Mouse (Mus musculus) B cell, adult 2 months (primary cell): ENCODE results near the gene S100a5.

Experiments used
- DNase-seq, 2 experiments: peaks; one replicate each; pipeline ENCODE4 v3.0.0; 2022

Gene S100a5

GRCm38 (mm10) chr3:90608223-90608622, at the start of gene S100a5:
S100a5 (plus strand) TSS chr3:90608523.
- no peak for DNase-seq

DNA sequence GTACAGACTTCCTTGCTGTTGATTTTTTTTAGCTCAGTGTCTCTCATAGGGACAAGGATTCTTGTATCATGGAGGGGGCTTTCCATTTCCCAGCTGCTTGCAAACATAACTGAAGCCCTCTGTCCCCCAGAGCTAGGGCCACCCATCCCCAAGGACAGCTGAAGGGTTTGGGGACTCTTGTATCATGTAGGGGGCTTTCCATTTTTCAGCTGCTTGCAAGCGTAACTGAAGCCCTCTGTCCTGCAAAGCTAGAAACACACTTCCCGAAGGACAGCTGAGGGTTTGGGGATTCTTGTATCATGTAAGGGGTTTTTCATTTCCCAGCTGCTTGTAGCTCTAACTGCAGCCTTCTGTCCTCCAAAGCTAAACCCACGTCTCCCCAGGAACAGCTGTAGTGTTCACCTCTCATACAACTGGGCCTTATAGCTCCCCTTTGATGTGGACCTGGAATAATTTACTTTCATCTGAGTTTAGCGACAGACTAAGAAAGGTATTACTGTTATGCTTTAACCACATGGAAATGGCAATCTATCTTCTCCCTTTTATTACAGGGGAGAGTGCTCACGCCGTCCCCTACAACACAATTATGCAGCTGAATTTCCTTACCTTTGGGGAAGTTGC, 48.2 kb upstream of the S100a5 start, which contains the start of gene S100a3:
TSS of gene S100a3 (plus strand) at position 571 of the 621 bp plus-strand sequence.
- no peak for DNase-seq

DNA sequence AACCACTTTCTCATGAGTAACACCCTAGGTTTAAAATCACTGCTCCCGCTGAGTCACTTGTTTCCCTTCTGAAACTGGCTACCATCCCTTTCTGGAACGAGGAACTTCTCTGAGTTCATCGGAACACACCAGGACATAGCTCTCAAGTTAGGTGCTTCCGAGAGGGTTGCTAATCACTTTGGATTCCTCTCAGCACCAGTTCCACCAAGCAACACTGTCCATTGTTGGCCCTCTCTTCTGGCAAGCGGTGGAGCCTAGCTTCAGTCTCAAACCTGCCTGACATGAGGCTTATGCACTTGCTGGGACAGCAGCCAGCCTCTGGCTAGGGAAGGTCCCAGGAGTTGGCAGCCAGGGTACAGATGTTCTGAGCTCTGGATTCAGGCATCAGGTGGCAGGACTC, 33.6 kb upstream of the S100a5 start:
- DNase-seq = no peak

GRCm38 (mm10) chr3:90575320-90575719, 33.0 kb upstream of the S100a5 start:
- no peak for DNase-seq

DNA sequence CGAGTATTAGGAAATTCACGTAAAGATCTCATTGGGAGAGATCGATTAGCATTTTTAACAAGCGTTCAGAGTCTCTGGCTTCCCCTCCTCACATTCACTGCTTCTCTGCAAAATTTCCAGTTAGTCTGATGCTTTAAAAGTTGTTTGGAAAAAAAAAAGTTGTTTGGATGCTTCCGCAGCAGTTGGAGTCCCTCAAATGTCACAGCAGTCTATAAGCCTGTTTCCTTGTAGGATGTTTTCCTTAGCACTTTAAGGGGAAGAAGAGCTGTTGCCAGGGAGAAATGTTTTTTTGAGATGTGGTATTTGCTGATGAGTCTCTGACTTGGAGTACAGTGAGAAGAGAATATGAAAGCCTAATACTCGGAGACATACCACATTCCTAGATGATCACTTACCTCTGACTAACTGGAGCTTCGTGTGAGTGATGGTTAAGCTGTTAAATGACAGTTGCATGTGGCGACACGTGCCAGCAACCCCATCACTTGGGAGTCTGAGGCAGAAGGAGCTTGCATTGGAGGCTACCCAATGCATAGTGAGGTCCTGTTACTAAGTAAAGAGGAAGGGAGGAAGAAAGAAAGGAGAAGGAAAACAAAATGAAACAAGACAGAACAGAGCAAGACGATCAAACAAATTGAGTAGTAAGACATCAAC, 31.8 kb upstream of the S100a5 start:
- DNase-seq = no peak

DNA sequence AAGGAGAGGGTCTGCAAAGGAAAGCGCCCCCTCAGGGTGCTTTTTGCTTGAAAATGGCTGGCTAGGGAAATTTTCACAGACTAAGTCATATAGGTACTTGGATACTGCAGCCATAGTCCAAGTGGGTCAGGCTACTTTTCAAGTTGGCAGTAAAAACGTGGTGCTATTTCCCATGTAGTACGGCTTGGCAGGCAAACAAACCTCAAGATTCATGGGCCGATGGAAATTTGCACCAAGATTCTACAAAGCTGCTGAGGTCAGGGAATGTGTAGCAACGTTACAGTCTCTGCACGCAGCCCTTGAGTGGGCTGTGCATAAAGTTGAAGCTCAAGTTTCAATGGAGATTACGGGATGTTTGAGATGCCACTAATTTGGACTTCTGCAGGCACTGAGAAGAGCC, 28.9 kb upstream of the S100a5 start:
- no peak for DNase-seq

- DNase-seq = no peak
These were observed 27.2 kb upstream of the S100a5 start for GRCm38 (mm10) chr3:90581141-90581540.

GRCm38 (mm10) chr3:90582156-90582555, 26.2 kb upstream of the S100a5 start:
- peak; percentile 30 to 42 for DNase-seq

GRCm38 (mm10) chr3:90582556-90582955, 25.8 kb upstream of the S100a5 start:
- DNase-seq = no peak

- DNase-seq = no peak
These were observed 24.4 kb upstream of the S100a5 start for GRCm38 (mm10) chr3:90583893-90584292.

DNA sequence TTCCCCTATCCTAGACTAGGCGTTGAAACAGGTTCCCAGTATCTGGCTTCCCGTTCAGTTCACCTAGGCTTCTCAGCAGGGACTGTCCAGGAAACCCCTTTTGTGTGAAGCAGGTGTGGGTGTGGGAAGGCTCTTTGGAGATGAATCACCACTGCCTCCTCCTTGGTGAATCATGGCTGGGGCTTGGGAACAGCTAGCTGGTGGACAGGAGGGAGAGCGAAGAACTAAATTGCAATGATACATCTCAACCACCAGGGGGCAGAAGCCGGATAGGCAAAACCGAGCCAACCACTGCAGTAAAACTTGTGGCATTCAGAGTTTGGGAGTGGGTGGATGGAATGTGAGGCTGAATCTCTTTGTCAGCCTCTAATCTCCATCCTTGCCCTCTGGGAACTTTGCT, 22.7 kb upstream of the S100a5 start:
- peak; percentile 79 to 81 for DNase-seq

DNA sequence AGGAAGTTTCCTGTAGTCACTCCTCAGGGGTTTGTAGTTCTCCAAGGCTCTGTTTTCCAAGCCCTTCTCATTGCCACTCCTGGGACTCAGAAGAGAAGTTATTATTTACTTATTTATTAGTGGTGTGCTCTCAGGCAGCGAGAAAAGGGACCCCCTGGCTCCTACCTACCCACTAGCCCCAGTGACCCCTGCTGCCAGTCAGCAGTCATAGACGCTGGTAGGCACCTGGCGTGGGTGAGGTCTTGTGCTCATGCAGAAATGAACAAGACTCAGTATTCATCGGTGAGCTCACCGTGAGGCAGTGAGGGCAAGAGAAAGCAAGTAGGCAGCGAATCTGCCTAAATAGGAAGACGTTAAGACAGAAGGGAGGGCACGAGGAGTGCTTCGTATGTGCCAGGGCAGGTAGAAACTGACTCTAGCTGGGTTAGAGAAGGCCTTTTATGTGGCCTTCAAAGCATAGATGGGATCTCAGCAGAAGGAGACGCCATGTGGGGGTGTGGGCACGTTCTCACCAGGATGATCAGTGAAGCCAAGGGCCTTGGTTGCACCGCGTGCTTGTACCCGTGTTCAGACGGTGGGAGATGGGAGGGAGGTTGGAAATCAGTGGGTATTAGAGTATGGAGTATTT, 22.2 kb upstream of the S100a5 start:
- peak in 1 of 2 experiments; percentile 56 for DNase-seq

DNA sequence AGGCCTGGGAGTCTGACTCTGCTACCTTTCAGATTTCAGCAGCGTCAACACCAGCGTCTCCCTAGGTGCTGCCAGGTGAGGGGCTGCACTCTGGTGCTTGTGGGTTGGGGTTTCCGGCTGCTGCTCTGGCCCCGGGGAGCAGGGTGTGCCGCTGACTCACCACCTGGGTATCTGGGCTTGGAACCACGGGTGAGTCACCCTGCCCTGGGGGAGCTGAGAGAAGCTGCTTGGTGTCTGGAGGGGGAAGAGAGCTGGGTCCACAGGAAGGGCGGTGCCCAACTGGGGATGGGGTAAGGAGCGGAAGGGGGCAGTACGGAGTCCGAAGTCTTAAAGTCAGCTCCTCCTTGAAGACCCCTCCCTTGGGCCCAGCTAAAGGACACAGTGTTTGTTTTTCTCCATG, 21.4 kb upstream of the S100a5 start:
- peak; percentile 91 to 95 for DNase-seq

- DNase-seq = peak; percentile 58 to 64
These were observed 20.8 kb upstream of the S100a5 start for GRCm38 (mm10) chr3:90587361-90588101.

GRCm38 (mm10) chr3:90589390-90589789, 18.9 kb upstream of the S100a5 start:
- peak in 1 of 2 experiments; percentile 43 for DNase-seq

DNA sequence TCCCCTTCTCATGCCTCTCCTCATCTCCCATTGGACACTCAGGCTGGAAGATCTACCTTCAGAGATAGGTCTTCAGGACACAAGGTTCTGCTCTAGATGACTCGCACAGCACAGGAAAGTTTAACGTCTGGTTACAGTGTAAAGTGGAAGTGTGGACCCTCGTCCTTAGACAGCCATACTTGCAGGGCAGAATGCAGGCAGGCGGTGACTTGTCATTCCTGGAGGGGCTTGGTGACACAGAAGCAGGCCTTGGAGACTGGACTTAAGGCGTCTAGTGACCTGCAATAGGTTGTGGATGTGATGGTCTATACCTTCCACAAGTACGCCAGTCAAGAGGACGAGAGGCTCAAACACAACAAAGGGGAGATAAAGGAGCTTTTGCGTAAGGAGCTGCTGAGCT, 18.4 kb upstream of the S100a5 start, which contains the start of gene S100a2:
TSS of gene S100a2 (plus strand) at position 301 of the 400 bp plus-strand sequence.
- no peak for DNase-seq

- no peak for DNase-seq
These were observed 13.9 kb upstream of the S100a5 start for GRCm38 (mm10) chr3:90594466-90594865.

DNA sequence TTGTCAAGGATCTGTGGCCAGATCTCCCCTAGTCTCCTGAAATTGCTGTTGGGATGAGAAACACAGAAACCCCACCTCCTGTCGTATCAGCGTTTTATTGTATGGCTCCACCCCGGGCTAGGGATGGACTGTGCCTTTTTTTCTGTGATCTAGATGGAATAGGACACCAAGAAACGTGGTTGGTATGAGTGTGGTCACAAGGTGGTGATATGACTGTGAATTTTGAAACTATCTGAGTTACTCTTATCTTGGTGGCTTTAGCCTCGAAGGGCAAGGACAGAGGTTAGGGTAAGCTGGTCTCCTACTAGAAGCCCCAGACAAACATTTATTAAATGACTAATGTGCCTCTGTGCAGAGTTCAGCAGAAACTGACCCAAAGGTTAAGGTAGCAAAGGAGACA, 12.8 kb upstream of the S100a5 start:
- DNase-seq = no peak

DNA sequence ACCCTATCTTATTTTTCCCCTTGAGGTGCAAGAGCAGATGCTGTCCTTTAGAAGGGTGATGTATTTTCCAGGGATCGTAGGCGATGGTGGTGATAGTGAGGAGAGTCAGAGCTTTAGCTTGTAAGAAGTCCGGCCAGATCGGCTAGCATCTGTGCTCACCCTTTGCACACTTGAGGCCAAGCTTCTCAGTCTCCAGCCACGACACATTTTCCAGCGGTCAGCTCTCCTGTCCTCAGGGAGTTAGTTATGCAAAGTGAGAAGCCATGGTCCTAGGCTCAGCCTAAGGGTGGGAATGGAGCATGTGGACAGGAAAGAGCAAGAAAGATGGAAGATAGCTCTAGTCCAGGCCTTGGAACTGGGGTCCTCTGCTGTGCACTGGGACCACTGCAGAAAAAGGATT, 11.5 kb upstream of the S100a5 start:
- no peak for DNase-seq

DNA sequence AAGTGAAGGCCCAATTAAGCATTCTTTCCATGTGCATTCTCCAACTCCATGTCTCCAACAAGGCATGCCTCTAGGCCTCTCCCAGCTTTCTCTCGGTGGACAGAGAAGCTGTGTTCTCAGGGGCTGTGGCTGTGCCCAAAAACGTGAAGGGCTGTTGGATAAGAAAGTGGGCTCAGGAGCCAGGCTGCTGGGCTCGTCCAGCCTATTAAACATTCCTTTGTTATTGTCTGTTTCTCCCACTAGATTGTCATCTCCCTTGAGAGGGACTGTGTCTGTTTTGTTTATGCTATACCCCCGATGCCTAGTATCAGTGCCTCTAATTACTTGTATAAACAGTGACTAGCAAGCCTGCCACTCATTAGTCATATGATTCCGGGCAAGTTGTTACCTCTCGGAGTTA, 10.6 kb upstream of the S100a5 start:
- no peak for DNase-seq

- DNase-seq = peak; percentile 45 to 48
These were observed 10.1 kb upstream of the S100a5 start for GRCm38 (mm10) chr3:90598212-90598611.

DNA sequence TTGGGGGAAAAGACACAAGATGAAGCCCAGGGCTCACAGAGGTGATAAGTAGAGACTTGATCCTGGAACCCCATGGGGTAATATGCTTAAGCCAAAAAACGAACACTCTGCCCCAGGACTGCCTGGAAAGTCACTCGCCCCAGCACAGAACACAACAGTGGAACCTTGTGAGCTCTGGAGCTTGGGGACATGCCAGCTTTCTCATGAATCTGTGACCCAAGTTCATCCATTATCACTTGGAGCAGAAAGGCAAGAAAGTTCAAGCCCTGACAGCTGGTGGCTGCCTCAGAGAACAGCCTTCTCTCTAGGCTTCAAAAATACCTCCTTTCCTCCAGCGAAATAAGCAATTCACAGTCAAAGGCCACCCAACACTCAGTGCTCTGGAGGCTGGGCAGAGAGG, 8.9 kb upstream of the S100a5 start:
- DNase-seq = no peak

DNA sequence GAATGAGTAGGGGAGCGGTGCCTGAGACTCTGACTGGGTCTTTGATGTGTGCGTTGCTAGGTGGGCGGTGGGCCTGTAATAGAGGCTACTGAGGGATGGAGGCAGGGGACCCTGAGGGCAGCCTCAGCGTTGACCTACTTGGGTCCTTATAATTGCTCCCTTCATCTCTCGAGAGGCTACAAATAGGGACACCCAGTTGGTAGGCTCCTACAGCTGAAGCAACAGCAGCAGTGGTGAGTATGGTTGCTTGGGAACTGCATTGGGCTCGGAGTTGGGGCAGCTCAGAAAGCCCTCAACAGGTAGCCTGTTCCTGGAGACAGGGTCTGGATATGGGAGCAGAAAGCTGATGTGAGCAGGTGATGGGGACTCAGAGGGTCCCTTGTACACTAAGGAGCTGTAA, 8.3 kb upstream of the S100a5 start:
- no peak for DNase-seq
